Mouse (Mus musculus): ENCODE results near the gene Ubxn11.
A peak's percentile ranks its signal among the peaks of the same experiment; 100 is the strongest.

The Ubxn11 gene

DNA sequence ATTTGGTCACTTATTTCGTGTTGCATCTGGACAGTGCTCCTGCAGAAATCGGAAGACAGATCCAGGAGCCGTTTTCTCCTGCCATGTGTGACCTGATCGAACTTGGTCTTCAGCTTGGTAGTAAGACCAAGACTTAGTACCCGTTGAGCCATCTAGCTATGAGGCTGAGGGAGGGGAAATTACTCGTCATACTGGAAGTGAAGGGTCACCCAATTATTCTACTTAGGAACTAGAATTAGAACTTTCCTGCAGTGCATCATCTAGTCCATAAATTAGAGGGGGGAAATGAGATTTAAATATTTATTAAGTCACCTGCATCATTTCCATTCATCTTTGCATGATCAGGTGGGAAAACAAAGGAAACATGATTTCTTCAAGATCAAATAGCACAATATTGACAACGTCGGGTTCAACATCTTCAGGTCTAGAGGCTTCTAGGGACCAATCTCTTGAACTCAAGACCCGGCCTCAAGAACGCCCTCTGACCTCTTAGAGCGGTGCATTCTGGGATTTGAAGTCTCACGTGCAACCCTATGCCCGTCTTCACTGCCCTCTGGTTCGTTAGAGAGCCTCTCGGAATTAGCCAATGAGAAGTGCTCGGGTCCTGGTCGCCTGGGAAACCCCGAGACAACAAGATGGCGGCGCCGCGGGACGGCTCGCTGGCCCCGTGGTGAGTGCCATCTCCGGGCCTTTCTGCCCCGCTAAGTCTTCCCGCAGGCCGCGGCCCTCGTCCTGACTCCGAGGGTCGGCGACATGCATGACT, at the start of gene Ubxn11:
TSS of gene Ubxn11 (plus strand) at position 592 of the 763 bp plus-strand sequence.
- DNase-seq (ENCODE audit: low spot score) = peak; percentile 83

DNA sequence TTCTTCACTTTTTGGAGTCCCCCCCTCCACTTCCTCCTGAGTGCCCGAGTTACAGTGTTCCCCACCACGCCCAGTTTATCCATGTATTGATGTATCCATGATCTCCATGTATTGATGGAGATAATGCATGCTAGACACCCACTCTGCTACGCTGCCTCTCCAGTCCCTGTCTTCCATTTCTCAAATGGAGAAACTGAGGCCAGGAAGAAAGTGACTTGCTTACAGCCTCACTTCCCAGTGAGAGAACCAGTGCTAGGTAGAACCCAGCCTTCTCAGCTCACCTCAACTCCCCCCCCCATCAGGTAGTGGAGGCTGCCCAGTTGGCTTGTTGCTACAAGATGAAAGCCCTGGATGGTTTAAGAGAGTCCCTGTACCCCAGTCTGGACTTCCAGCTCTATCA, 48.8 kb upstream of the Ubxn11 start, which contains the start of gene Zfp683:
TSS of gene Zfp683 (plus strand) at position 301 of the 400 bp plus-strand sequence.
- DNase-seq (ENCODE audit: low spot score) = no peak

- DNase-seq (ENCODE audit: low spot score) = no peak
Observed at GRCm38 (mm10) chr4:134058166-134058715, 44.1 kb upstream of the Ubxn11 start.

DNA sequence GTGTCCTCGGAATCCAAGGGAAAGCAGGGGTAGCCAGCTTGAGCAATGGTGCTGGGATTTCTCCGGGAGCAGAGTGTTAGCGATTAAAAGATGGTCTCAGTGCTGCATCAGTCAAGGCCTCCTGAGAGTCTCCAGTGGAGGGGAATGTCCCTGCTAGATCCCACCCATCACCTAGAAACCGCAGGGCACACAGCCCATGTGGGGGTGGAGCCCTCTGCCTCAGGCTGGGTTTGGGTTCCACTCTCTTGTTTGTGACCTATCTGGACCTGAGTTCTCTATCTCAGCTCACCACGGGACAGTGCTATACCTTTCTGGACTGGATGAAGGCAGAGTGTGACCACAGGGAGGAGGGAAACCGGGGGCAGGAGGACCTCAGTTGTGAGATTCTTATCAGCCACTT, 43.5 kb upstream of the Ubxn11 start:
- DNase-seq (ENCODE audit: low spot score) = no peak

DNA sequence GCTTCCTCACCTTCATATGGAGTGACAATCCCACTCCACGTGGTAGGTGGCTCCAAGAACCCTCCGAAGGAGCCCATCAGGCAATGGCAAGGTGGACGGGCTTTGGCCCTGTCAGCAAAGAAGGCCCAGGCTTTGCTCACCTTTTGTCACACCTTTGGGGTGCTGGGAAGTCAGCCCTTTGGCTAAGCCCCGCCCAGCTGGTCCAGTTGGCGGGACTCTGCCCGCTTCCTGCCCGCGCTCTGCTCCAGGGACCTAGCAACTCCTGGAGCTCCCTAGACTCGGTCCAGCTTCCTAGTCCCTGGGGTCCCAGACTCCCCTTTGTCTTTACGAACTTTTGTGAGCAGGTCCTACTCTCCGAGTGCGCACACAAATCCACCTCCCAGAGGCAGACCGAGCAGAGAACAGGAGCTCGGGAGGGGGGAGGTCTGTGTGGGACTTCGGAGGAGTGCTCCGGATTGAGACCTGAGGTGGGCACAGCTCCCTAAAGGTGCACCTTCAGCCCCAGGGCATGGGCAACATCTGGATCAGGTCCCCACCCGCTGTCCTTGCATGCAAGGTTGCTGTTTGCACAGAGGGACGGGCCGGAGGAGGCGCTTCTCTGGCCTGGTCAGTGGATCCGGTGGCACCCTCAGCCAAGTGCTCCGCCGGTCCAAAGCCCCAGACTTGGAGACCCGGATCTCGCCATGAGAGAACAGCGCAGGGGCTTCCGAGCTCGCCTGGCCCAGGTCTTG, 42.1 kb upstream of the Ubxn11 start, which contains the start of gene Crybg2:
TSS of gene Crybg2 (plus strand) at position 681 of the 731 bp plus-strand sequence.
- no peak for DNase-seq (ENCODE audit: low spot score)

DNA sequence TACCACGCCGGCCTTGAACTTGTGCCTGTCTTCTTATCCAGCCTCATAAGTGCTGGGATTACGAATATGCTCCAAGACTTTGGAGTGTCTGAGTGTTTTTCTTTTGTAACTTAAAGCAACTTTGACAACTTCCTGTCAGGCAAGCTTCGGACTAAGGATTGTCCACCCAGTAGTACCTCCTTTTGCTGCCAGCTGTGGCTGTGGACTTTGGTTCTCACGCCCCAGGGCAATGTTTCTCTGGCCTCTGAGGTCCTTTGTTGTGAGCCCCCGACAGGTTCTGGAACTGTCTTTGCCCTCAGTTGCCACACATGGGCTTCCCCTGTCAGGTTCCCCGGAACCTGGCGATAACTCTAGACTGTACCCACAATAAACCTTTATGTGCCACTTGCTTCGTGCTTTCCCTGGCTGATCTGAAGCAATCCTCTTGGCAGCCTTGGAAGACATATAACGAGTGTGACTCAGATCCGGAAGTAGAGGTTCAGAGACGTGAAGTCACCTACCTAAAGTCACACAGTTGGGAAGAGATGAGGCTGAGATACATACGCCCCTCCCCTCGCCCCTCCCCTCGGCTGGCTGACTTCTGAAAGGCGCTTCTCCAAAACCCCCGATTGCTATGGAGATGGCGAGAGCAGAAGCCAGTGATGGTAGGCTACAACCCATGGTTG, 41.1 kb upstream of the Ubxn11 start:
- no peak for DNase-seq (ENCODE audit: low spot score)

- DNase-seq (ENCODE audit: low spot score) = no peak
Observed at GRCm38 (mm10) chr4:134061944-134062446, 40.4 kb upstream of the Ubxn11 start.

- DNase-seq (ENCODE audit: low spot score) = no peak
Observed at GRCm38 (mm10) chr4:134062561-134062960, 39.8 kb upstream of the Ubxn11 start.

GRCm38 (mm10) chr4:134065431-134066004, 36.9 kb upstream of the Ubxn11 start:
- DNase-seq (ENCODE audit: low spot score) = no peak

- no peak for DNase-seq (ENCODE audit: low spot score)
Observed at GRCm38 (mm10) chr4:134067383-134067782, 35.0 kb upstream of the Ubxn11 start.

DNA sequence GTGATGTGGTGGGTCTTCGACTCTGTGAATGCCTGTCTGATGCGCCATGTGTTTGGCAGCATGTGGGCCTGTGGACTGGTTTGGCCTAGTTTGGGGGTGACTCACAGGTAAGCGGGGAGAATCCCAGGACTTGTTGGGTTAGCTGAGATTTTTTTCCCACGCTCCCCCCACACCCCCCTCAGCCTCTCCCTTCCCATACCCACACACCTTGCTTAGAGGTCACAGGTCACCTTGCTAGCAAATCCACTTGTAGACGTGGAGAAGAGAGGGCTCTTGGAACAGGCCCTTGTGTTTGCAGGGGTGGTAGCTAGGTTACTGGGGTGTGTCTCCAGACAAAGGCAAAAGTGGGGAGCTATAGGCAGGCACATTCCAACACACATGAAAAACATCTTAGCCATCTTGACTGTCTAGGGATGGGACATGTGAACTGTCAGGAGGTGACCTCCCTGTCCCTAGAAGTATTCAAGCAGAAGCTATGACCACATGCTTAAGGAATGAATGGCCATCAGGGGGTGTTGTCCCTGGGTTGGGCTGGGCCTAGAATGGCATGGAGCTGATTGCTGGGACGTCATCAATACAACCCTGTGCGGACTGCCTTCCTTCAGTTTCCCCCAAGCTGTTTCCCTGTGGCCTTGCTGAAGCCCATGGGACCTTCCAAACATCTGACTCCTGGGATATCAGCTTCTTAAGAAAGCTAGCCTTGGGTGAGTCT, 34.4 kb upstream of the Ubxn11 start:
- no peak for DNase-seq (ENCODE audit: low spot score)

DNA sequence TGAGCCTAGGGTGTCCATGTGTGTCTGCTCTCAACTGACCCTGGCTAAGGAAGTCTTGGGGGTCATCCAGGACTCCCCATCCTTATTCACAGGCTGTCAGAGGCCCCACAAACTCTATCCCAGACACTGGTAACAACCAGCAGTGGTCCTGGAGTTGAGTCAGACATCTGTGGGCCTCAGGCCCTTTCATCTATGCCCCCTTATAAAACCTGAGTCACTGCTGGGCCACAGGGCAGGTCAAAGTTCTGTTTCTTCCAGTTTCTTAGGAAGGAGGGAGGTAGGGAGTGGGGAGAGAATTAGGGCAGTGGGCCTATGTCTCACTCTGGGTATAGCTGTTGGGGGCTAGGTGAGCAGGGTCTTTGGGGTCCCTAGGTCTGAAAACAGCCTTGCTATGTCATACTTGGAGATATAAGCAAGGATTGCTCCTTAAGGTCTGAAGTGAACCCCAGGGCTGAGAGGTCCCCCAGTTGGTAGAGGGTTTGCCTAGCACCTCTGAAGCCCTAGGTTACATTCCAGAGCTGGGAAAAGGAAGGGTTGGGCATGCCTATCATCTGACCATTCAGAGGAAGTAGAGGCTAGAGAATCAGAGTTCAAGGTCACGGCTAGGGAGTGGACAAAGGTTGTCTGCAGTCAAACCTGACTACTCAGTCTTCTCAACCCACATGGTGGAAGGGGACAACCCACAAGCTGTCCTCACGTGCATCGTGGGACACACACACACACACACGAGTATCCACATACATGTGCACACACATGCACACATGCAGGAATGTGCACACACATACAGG, 33.4 kb upstream of the Ubxn11 start:
- DNase-seq (ENCODE audit: low spot score) = no peak

DNA sequence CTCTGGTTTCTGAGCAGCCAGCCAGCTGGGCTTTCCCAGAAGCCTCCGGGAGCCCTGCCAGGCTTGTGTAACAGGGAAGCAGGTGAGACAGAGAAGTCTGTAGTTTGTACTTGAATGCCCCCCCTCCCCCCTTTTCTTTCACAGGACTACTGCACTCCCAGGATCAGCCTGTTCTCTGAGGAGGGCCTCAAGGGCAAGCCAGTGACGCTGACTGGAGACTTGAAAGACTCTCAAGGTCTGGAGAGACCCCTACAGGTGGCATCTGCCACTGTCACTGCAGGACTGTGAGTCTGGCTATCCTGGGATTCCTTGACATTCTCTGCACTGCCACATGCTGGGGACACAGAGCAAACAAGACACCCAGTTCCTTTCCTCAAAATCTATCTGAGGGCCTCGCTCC, 23.7 kb upstream of the Ubxn11 start:
- peak; percentile 53 for DNase-seq (ENCODE audit: low spot score)

DNA sequence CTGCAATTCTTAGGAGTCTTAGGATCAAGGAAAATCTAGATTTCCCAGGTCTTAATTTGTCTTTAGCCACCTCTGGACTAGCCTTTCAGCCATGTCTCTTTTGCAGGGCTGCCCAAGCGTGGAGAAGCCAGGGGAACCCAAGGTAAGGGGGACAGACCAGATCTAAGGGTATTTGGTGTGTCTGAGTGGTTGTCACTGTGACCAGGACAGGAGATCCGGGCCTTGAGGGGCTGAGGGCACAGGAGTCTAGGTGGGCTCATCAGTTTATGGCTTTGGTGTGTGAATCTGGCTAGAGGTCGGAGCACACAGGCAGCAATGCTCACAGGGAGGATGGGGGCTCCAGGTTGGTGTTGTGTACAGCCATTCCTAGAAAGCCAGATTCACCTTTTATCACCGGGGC, 21.7 kb upstream of the Ubxn11 start:
- DNase-seq (ENCODE audit: low spot score) = no peak

DNA sequence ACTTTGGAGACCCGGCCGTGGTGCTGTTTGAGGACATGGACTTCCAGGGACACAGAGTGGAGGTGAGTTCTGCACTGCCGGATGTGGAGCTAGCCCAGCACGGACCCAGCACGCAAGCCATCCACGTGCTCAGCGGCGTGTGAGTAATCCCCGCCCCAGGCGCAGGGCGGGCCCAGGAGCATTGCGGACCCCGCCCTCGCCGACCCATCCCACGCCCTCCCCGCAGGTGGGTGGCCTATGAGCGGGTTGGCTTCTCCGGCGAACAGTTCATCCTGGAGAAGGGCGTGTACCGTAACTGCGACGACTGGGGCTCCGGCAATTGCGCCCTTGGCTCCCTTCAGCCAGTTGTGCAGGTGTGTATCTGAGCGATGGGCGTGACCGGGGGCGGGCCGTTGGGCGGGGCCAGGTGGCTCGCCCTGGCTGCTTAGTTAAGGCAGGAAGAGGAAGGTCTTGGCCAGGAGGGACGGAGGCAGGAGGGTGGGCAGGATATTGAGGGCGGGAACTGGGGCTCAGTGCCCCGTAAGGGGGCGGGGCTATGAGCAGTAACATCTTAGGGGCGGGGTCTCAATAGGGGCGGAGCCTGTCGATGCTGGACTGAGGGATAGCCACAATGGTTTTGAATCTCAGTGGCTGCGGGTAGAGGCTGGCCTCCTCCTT, 20.5 kb upstream of the Ubxn11 start:
- DNase-seq (ENCODE audit: low spot score) = peak; percentile 70

GRCm38 (mm10) chr4:134082460-134082859, 19.9 kb upstream of the Ubxn11 start:
- DNase-seq (ENCODE audit: low spot score) = no peak

DNA sequence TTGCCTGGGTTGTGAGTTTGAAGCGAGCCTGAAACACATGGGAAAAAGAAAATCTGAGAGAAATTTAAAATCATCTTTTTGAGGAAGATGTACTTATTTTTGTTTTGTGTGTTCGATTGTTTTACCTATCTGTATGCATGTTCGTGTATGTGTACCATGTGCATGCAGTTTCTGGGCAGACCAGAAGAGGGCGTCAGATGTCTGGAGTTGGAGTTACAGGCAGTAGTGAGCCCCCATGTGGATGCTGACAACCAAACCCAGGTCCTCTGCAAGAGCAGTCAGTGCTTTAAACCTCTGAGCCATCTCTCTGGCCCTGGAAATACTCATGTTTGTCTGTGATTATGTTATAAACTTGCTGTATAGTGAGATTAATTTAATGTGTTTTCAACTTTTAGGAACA, 17.4 kb upstream of the Ubxn11 start:
- DNase-seq (ENCODE audit: low spot score) = no peak

- DNase-seq (ENCODE audit: low spot score) = peak; percentile 23
Observed at GRCm38 (mm10) chr4:134087412-134087811, 15.0 kb upstream of the Ubxn11 start.

DNA sequence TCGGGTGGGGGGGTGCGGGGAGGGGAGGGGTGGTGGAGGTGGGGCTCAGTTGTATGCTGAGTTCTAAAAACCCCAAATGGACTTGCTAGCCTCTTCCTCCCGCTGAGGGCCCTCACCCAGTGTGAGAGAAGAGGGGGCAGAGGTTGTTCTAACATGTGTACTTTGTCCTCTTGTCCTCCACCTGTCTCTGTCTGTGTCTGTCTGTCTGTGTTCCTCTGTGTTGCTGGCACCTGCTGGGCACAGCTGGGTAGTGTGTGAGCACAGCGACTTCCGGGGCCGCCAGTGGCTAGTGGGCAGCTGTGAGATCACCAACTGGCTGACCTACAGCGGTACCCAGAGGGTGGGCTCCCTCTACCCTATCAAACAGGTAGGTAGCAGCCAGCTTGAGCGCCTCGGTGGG, 13.3 kb upstream of the Ubxn11 start:
- DNase-seq (ENCODE audit: low spot score) = no peak
